Comparison of ENCODE assay signal across 8 mouse cellular contexts in the genomic region with DNA sequence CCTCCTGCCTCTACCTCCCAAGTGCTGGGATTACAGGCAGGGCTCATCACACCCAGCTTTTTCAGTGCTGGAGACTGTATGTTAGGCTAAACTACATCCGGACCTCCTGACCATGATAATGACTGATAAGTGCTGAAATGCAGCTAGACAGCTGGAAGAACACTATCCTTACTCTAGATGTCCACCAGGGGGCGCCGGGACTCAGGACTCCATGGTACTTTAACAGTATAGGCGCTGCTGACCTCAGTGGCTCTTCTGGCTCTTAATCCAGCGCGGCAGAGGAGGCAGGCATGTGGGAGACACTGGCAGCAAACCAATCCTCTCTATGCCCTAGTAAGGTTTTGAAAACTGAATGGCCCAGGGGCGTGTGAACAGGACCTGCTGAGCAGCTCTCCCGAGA. TPM values are rescaled to one million over a fixed set of nuclear protein-coding genes. Genes with fewer than 3 reads are reported as not detected.
A peak's percentile ranks its signal among the peaks of the same experiment; 100 is the strongest.
DNase-seq lines count a peak whose midpoint lies in the region; ATAC-seq and TF ChIP-seq lines count a peak whose summit lies in the region.

No protein-coding gene starts in this region.

- peak; percentile 68 to 98 for TF ChIP-seq CTCF in CH12.LX (conservative IDR thresholded peaks at IDR 0.05 in 1 of 2, IDR thresholded peaks at IDR 0.05 in 1 of 2; ENCODE audit: low read depth in 2 of 2, low read length in 2 of 2)

- dilution Hi-C loops in CH12.LX (cut with MboI; ENCODE audit: extremely low pct_ligation_motif_present, extremely low pct_unique_long_range_greater_than_20kb, low sequenced_read_pairs): no loop called here

- no peaks in the 10 kb centered on the region for H3K27me3 ChIP-seq in CH12.LX (replicated peaks)
- no peaks in the 10 kb centered on the region for H3K27me3 ChIP-seq in forebrain, embryonic 10.5 days (ENCODE audit: poor library complexity, severe bottlenecking)
- H3K27me3 ChIP-seq in liver, embryonic 16.5 days (ENCODE audit: control insufficient read depth, insufficient read depth, low read depth, low read length): no peaks in the 10 kb centered on the region
- no peaks in the 10 kb centered on the region for H3K27me3 ChIP-seq in neural tube, embryonic 12.5 days (replicated peaks)
- H3K27me3 ChIP-seq in stomach, embryonic 15.5 days (replicated peaks): no peaks in the 10 kb centered on the region

- H3K9ac ChIP-seq in CH12.LX (ENCODE audit: insufficient read depth, low read depth): no peak overlapping the region
- no peak overlapping the region for H3K9ac ChIP-seq in liver, embryonic 16.5 days (ENCODE audit: low read depth, low read length)
- no peak overlapping the region for H3K9ac ChIP-seq in neural tube, embryonic 12.5 days
- no peak overlapping the region for H3K9ac ChIP-seq in stomach, embryonic 15.5 days

- H3K4me3 ChIP-seq in CH12.LX (replicated peaks in 1 of 3; ENCODE audit: low read depth in 2 of 3, low read length in 2 of 3, poor library complexity in 1 of 3): no peak overlapping the region
- no peak overlapping the region for H3K4me3 ChIP-seq in forebrain, embryonic 10.5 days
- no peak overlapping the region for H3K4me3 ChIP-seq in liver, embryonic 16.5 days (ENCODE audit: low read depth, low read length)
- H3K4me3 ChIP-seq in neural tube, embryonic 12.5 days: no peak overlapping the region
- H3K4me3 ChIP-seq in stomach, embryonic 15.5 days (replicated peaks): no peak overlapping the region

- TF ChIP-seq EP300 in CH12.LX (IDR thresholded peaks at IDR 0.05; ENCODE audit: low read length): no peak

- DNase-seq in CH12.LX (ENCODE audit: extremely low read depth): peak; percentile 95
- peak; percentile 89 for DNase-seq in c-Kit-positive CD71-negative TER-119-negative erythroid progenitor cells, embryonic 14.5 days (ENCODE audit: low read depth)
- DNase-seq in forebrain, embryonic 10.5 days (ENCODE audit: extremely low spot score, low spot score): peak; percentile 86
- DNase-seq in heart, postnatal 14 days: peak; percentile 86 to 87
- DNase-seq in kidney, postnatal 36 days: peak; percentile 85 to 95

- H3K4me2 ChIP-seq in CH12.LX (ENCODE audit: insufficient read depth, low read depth, poor library complexity, severe bottlenecking): no peak overlapping the region
- H3K4me2 ChIP-seq in liver, embryonic 16.5 days (ENCODE audit: low read depth, low read length): no peak overlapping the region
- no peak overlapping the region for H3K4me2 ChIP-seq in neural tube, embryonic 12.5 days (replicated peaks)
- no peak overlapping the region for H3K4me2 ChIP-seq in stomach, embryonic 15.5 days

- TF ChIP-seq RAD21 in CH12.LX (IDR thresholded peaks at IDR 0.05; ENCODE audit: low read depth, low read length): peak; percentile 91

- in situ Hi-C loops in CH12.LX (cut with MboI; ENCODE audit: low pct_ligation_motif_present, low pct_unique_long_range_greater_than_20kb, low sequenced_read_pairs): no loop called here

- no peaks in the 10 kb centered on the region for H3K79me2 ChIP-seq in CH12.LX (replicated peaks; ENCODE audit: control insufficient read depth, extremely low read depth, insufficient read depth, poor library complexity, severe bottlenecking)

- H3K9me3 ChIP-seq in CH12.LX (replicated peaks; ENCODE audit: low read length): no peaks in the 10 kb centered on the region
- H3K9me3 ChIP-seq in forebrain, embryonic 10.5 days: no peaks in the 10 kb centered on the region
- H3K9me3 ChIP-seq in liver, embryonic 16.5 days (replicated peaks; ENCODE audit: control insufficient read depth, low read length): no peaks in the 10 kb centered on the region
- H3K9me3 ChIP-seq in neural tube, embryonic 12.5 days: no peaks in the 10 kb centered on the region
- no peaks in the 10 kb centered on the region for H3K9me3 ChIP-seq in stomach, embryonic 15.5 days

- peak; percentile 72 for ATAC-seq in liver, embryonic 16.5 days (ENCODE audit: low read depth)
- ATAC-seq in neural tube, embryonic 12.5 days (ENCODE audit: low FRiP score, low read depth): peak; percentile 48; the same call in 1 of the 2 replicates
- peak; percentile 59; the same call in 1 of the 2 replicates for ATAC-seq in stomach, embryonic 15.5 days (ENCODE audit: insufficient read depth, low FRiP score, low read depth)

- no peak for TF ChIP-seq POLR2A in CH12.LX (IDR thresholded peaks at IDR 0.05; ENCODE audit: low read depth, low read length)

- 13% methylated on average over 8 of the region's 8 CpGs for WGBS in forebrain, embryonic 10.5 days
- WGBS in liver, embryonic 16.5 days (ENCODE audit: insufficient replicate concordance): 7% methylated on average over 8 of the region's 8 CpGs
- WGBS in neural tube, embryonic 12.5 days: 11% methylated on average over 8 of the region's 8 CpGs
- 8% methylated on average over 8 of the region's 8 CpGs for whole genome bisulfite sequencing in stomach, embryonic 15.5 days

- intact Hi-C loops in heart, postnatal 14 days (cut with DNase I): loop anchor here (2.0 to 5.0 kb wide), 2 partner anchors 44 to 131 kb away; no protein-coding TSS in a partner anchor

- H3K36me3 ChIP-seq in CH12.LX (replicated peaks in 1 of 2; ENCODE audit: control insufficient read depth in 1 of 2, insufficient read depth in 1 of 2, low read length in 1 of 2): peaks cover 0 to 3% of the 10 kb centered on the region in 2 experiments
- H3K36me3 ChIP-seq in forebrain, embryonic 10.5 days (replicated peaks): no peaks in the 10 kb centered on the region
- peaks cover under 1% of the 10 kb centered on the region; the same call in 1 of the 2 replicates for H3K36me3 ChIP-seq in liver, embryonic 16.5 days (ENCODE audit: control insufficient read depth, insufficient read depth)
- H3K36me3 ChIP-seq in neural tube, embryonic 12.5 days: no peaks in the 10 kb centered on the region
- H3K36me3 ChIP-seq in stomach, embryonic 15.5 days: no peaks in the 10 kb centered on the region

- peaks cover 0 to 18% of the 10 kb centered on the region in 2 experiments; a peak in 2 of 4 replicates for H3K4me1 ChIP-seq in CH12.LX (ENCODE audit: control insufficient read depth in 1 of 2, insufficient read depth in 2 of 2)
- peaks cover 17% of the 10 kb centered on the region for H3K4me1 ChIP-seq in forebrain, embryonic 10.5 days
- H3K4me1 ChIP-seq in liver, embryonic 16.5 days (ENCODE audit: control insufficient read depth, low read depth, low read length): peaks cover 8% of the 10 kb centered on the region
- H3K4me1 ChIP-seq in neural tube, embryonic 12.5 days: no peaks in the 10 kb centered on the region; the same call in 1 of the 2 replicates
- H3K4me1 ChIP-seq in stomach, embryonic 15.5 days: no peaks in the 10 kb centered on the region; the same call in 1 of the 2 replicates

- no peak overlapping the region for H3K27ac ChIP-seq in CH12.LX (ENCODE audit: insufficient read depth, low read depth)
- H3K27ac ChIP-seq in forebrain, embryonic 10.5 days: no peak overlapping the region
- no peak overlapping the region for H3K27ac ChIP-seq in liver, embryonic 16.5 days (ENCODE audit: low read length)
- H3K27ac ChIP-seq in neural tube, embryonic 12.5 days: no peak overlapping the region
- H3K27ac ChIP-seq in stomach, embryonic 15.5 days: no peak overlapping the region

TF ChIP-seq in CH12.LX, 34 proteins besides CTCF, POLR2A, EP300 and RAD21 (continues in another document):
- TF ChIP-seq MEF2A (IDR thresholded peaks at IDR 0.05; ENCODE audit: borderline replicate concordance, low read depth, low read length): no peak
- no peak for TF ChIP-seq USF2 (conservative IDR thresholded peaks at IDR 0.05; ENCODE audit: low read depth, low read length)
- no peak for TF ChIP-seq USF1 (IDR thresholded peaks at IDR 0.05; ENCODE audit: low read depth, low read length)
- no peak for TF ChIP-seq MXI1 (IDR thresholded peaks at IDR 0.05; ENCODE audit: low read depth, low read length)
- TF ChIP-seq NELFE (IDR thresholded peaks at IDR 0.05; ENCODE audit: low read depth, low read length): peak; percentile 59; the same call in 1 of the 2 replicates
- TF ChIP-seq UBTF (IDR thresholded peaks at IDR 0.05; ENCODE audit: low read depth, low read length): no peak
- TF ChIP-seq SIN3A (IDR thresholded peaks at IDR 0.05; ENCODE audit: low read length): 0 out of 2 replicates have a peak, but pooled peaks have one; percentile 10
- no peak for TF ChIP-seq ZKSCAN1 (IDR thresholded peaks at IDR 0.05; ENCODE audit: borderline replicate concordance, low read depth, low read length)
- TF ChIP-seq BHLHE40 (IDR thresholded peaks at IDR 0.05; ENCODE audit: low read depth, low read length): no peak
- TF ChIP-seq NRF1 (IDR thresholded peaks at IDR 0.05; ENCODE audit: low read depth, low read length): 0 out of 2 replicates have a peak, but pooled peaks have one; percentile 5
- TF ChIP-seq ELF1 (IDR thresholded peaks at IDR 0.05; ENCODE audit: low read depth, low read length): no peak
- no peak for TF ChIP-seq MAFK (IDR thresholded peaks at IDR 0.05; ENCODE audit: insufficient replicate concordance, low read length)
- no peak for TF ChIP-seq CHD1 (IDR thresholded peaks at IDR 0.05; ENCODE audit: low read depth, low read length)
- TF ChIP-seq ETS1 (conservative IDR thresholded peaks at IDR 0.05; ENCODE audit: low read depth, low read length): no peak
- peak; percentile 25; the same call in 1 of the 2 replicates for TF ChIP-seq IRF4 (IDR thresholded peaks at IDR 0.05; ENCODE audit: low read depth, low read length)
- no peak for TF ChIP-seq RCOR1 (conservative IDR thresholded peaks at IDR 0.05; ENCODE audit: low read depth, low read length)

RNA-seq across cellular contexts. Expression of gene Tnk2, which starts 5.2 kb away (rescaled TPM):
- total RNA-seq in CH12.LX (2012; rRNA removed): 31.9 and 35.9 TPM in 2 replicates
- 14.7 and 18.8 TPM in 2 replicates for total RNA-seq in CH12.LX (2014; rRNA removed)
- polyA plus RNA-seq in CH12.LX (2012; ENCODE audit: insufficient read length, low read depth): 62.2 and 67.7 TPM in 2 replicates
- polyA plus RNA-seq in forebrain, embryonic 10.5 days (2016; fragmentation: Nextera tagmentation; extraction: Ambion mirVana): 10.1 and 11.0 TPM in 2 replicates
- total RNA-seq in heart, postnatal 14 days (2021): 10 to 100 TPM; 24.1 to 26.7 TPM
- 2.7 and 2.8 TPM in 2 replicates for polyA plus RNA-seq in liver, embryonic 16.5 days (2015; fragmentation: Nextera tagmentation; extraction: Ambion mirVana)
- 12.5 and 12.9 TPM in 2 replicates for polyA plus RNA-seq in neural tube, embryonic 12.5 days (2016; fragmentation: Nextera tagmentation; extraction: Ambion mirVana)
- 12.0 and 14.9 TPM in 2 replicates for polyA plus RNA-seq in stomach, embryonic 15.5 days (2015; fragmentation: Nextera tagmentation; extraction: Ambion mirVana)

RNA-seq across cellular contexts. Expression of gene Tfrc, which starts 29.8 kb away (rescaled TPM):
- total RNA-seq in CH12.LX (2012; rRNA removed): 328 and 358 TPM in 2 replicates
- total RNA-seq in CH12.LX (2014; rRNA removed): 840 and 921 TPM in 2 replicates
- polyA plus RNA-seq in CH12.LX (2012; ENCODE audit: insufficient read length, low read depth): 186 and 190 TPM in 2 replicates
- 71.3 and 72.0 TPM in 2 replicates for polyA plus RNA-seq in forebrain, embryonic 10.5 days (2016; fragmentation: Nextera tagmentation; extraction: Ambion mirVana)
- total RNA-seq in heart, postnatal 14 days (2021): 100 to 1,000 TPM; 273 to 386 TPM
- 317 and 331 TPM in 2 replicates for polyA plus RNA-seq in liver, embryonic 16.5 days (2015; fragmentation: Nextera tagmentation; extraction: Ambion mirVana)
- 48.6 and 48.8 TPM in 2 replicates for polyA plus RNA-seq in neural tube, embryonic 12.5 days (2016; fragmentation: Nextera tagmentation; extraction: Ambion mirVana)
- polyA plus RNA-seq in stomach, embryonic 15.5 days (2015; fragmentation: Nextera tagmentation; extraction: Ambion mirVana): 68.8 and 74.5 TPM in 2 replicates
